Mouse (Mus musculus) stomach, postnatal 0 days (tissue): ENCODE measurements around the gene Icam5.

Source experiments
- CTCF ChIP-seq: IDR thresholded peaks from 2 replicates; pipeline ENCODE4 v1.5.1; 2016; ENCODE audit warnings: antibody characterized with exemption, low read depth, mild to moderate bottlenecking, moderate library complexity
- EP300 ChIP-seq: optimal IDR thresholded peaks from 2 replicates; pipeline ENCODE3; 2016; ENCODE audit warnings: antibody characterized with exemption

- TF ChIP-seq EP300: no peak
- no peak for TF ChIP-seq CTCF
Measured at GRCm38 (mm10) chr9:21022288-21022687, 9.6 kb upstream of the Icam5 start.
